Mouse (Mus musculus) CH12.LX (cell line): ENCODE data around the gene Hist1h4h. TPM values are rescaled to one million over a fixed set of nuclear protein-coding genes. Genes with fewer than 3 reads are reported as not detected.
"Not testable (repeated sequence)": the region's sequence is repeated elsewhere in the genome, so short reads cannot be mapped to it uniquely, and the experiment has no call there.

Source experiments
- DNase-seq: peaks from one replicate; pipeline ENCODE4 v3.0.0-alpha.2; 2013; ENCODE audit errors: extremely low read depth
- H3K27ac ChIP-seq: 2 replicates; pipeline ENCODE4 v1.5.1; 2012; ENCODE audit warnings: low read depth, mild to moderate bottlenecking, control low read depth, moderate library complexity; ENCODE audit not compliant: insufficient read depth
- H3K27me3 ChIP-seq: replicated peaks from 2 replicates; pipeline ENCODE3; 2012; ENCODE audit warnings: inconsistent platforms
- H3K36me3 ChIP-seq, 2 experiments: replicated peaks in 1 of 2; 2 replicates each; pipeline versions ENCODE3 to v1.6.1; 2012; ENCODE audit warnings: inconsistent platforms in 1 of 2, low read length in 1 of 2, mild to moderate bottlenecking in 1 of 2, mixed read lengths in 1 of 2, moderate library complexity in 1 of 2; ENCODE audit not compliant: control insufficient read depth in 1 of 2, insufficient read depth in 1 of 2
- H3K4me1 ChIP-seq, 2 experiments: 2 replicates each; pipeline ENCODE4 v1.6.1; 2012; ENCODE audit warnings: inconsistent platforms in 1 of 2, moderate library complexity in 1 of 2; ENCODE audit not compliant: insufficient read depth in 2 of 2, control insufficient read depth in 1 of 2
- H3K4me2 ChIP-seq: 2 replicates; pipeline ENCODE4 v1.6.1; 2012; ENCODE audit warnings: low read depth, mild to moderate bottlenecking, control low read depth; ENCODE audit not compliant: poor library complexity, insufficient read depth, severe bottlenecking
- H3K4me3 ChIP-seq, 3 experiments: fragments of 150-350 bp in 1 of 3; sonication (generic) in 1 of 3; replicated peaks in 1 of 3; 2 replicates each; pipeline versions ENCODE3 to v1.5.1; 2011 to 2012; ENCODE audit warnings: low read depth in 2 of 3, low read length in 2 of 3, mild to moderate bottlenecking in 2 of 3, moderate library complexity in 2 of 3, control low read depth in 1 of 3, improper control_type of control experiment in 1 of 3, inconsistent platforms in 1 of 3, mixed read lengths in 1 of 3; ENCODE audit not compliant: poor library complexity in 1 of 3
- H3K79me2 ChIP-seq: replicated peaks from 2 replicates; pipeline ENCODE4 v1.6.1; 2012; ENCODE audit warnings: mild to moderate bottlenecking, moderate library complexity; ENCODE audit not compliant: control insufficient read depth, poor library complexity, insufficient read depth, severe bottlenecking; ENCODE audit errors: extremely low read depth
- H3K9ac ChIP-seq: 2 replicates; pipeline ENCODE4 v1.6.1; 2012; ENCODE audit warnings: low read depth, mild to moderate bottlenecking, control low read depth, moderate library complexity; ENCODE audit not compliant: insufficient read depth
- H3K9me3 ChIP-seq: replicated peaks from 2 replicates; pipeline ENCODE3; 2012; ENCODE audit warnings: low read length, inconsistent platforms, mixed read lengths
- CHD1 ChIP-seq: IDR thresholded peaks from 2 replicates; pipeline ENCODE4 v1.6.1; 2012; ENCODE audit warnings: low read depth, low read length, improper control_type of control experiment, inconsistent platforms
- CHD2 ChIP-seq: IDR thresholded peaks from 2 replicates; pipeline ENCODE4 v1.6.1; 2011; ENCODE audit warnings: low read length, improper control_type of control experiment
- E2F4 ChIP-seq: IDR thresholded peaks from 2 replicates; pipeline ENCODE4 v1.6.1; 2011; ENCODE audit warnings: low read depth, low read length, improper control_type of control experiment; ENCODE audit not compliant: insufficient replicate concordance
- EP300 ChIP-seq: IDR thresholded peaks from 2 replicates; pipeline ENCODE4 v1.6.1; 2011; ENCODE audit warnings: low read length, improper control_type of control experiment
- HCFC1 ChIP-seq: IDR thresholded peaks from 2 replicates; pipeline ENCODE4 v1.6.1; 2012; ENCODE audit warnings: low read depth, mild to moderate bottlenecking, inconsistent platforms, low read length, improper control_type of control experiment
- IRF4 ChIP-seq: IDR thresholded peaks from 2 replicates; pipeline ENCODE4 v1.6.1; 2014; ENCODE audit warnings: low read depth, mild to moderate bottlenecking, inconsistent platforms, low read length, improper control_type of control experiment
- JUND ChIP-seq: conservative IDR thresholded peaks from 2 replicates; pipeline ENCODE4 v1.6.1; 2011; ENCODE audit warnings: low read depth, low read length, improper control_type of control experiment
- MAX ChIP-seq: IDR thresholded peaks from 2 replicates; pipeline ENCODE4 v1.6.1; 2011; ENCODE audit warnings: low read length, improper control_type of control experiment
- MXI1 ChIP-seq: IDR thresholded peaks from 2 replicates; pipeline ENCODE4 v1.6.1; 2011; ENCODE audit warnings: mild to moderate bottlenecking, low read depth, low read length, improper control_type of control experiment
- MYC ChIP-seq: IDR thresholded peaks from 2 replicates; pipeline ENCODE4 v1.6.1; 2011; ENCODE audit warnings: low read depth, mild to moderate bottlenecking, improper control_type of control experiment, low read length
- NELFE ChIP-seq: IDR thresholded peaks from 2 replicates; pipeline ENCODE4 v1.6.1; 2011; ENCODE audit warnings: low read depth, low read length, improper control_type of control experiment
- NRF1 ChIP-seq: IDR thresholded peaks from 2 replicates; pipeline ENCODE4 v1.6.1; 2014; ENCODE audit warnings: low read depth, mild to moderate bottlenecking, inconsistent platforms, low read length, improper control_type of control experiment, moderate library complexity
- PAX5 ChIP-seq: IDR thresholded peaks from 2 replicates; pipeline ENCODE4 v1.6.1; 2012; ENCODE audit warnings: low read length, inconsistent platforms, mixed read lengths
- POLR2A ChIP-seq: IDR thresholded peaks from 2 replicates; pipeline ENCODE4 v1.6.1; 2011; ENCODE audit warnings: low read depth, mild to moderate bottlenecking, improper control_type of control experiment, low read length
- POLR2AphosphoS2 ChIP-seq: IDR thresholded peaks from 2 replicates; pipeline ENCODE4 v1.6.1; 2011; ENCODE audit warnings: low read depth, low read length, improper control_type of control experiment
- RAD21 ChIP-seq: IDR thresholded peaks from 2 replicates; pipeline ENCODE4 v1.6.1; 2011; ENCODE audit warnings: low read depth, mild to moderate bottlenecking, low read length, improper control_type of control experiment, moderate library complexity
- RCOR1 ChIP-seq: conservative IDR thresholded peaks from 2 replicates; pipeline ENCODE4 v1.6.1; 2012; ENCODE audit warnings: low read depth, mild to moderate bottlenecking, inconsistent platforms, low read length, improper control_type of control experiment
- SIN3A ChIP-seq: IDR thresholded peaks from 2 replicates; pipeline ENCODE4 v1.6.1; 2012; ENCODE audit warnings: low read length, improper control_type of control experiment, inconsistent platforms
- SMC3 ChIP-seq: IDR thresholded peaks from 2 replicates; pipeline ENCODE4 v1.6.1; 2011; ENCODE audit warnings: low read depth, low read length, improper control_type of control experiment
- UBTF ChIP-seq: IDR thresholded peaks from 2 replicates; pipeline ENCODE4 v1.6.1; 2012; ENCODE audit warnings: low read depth, mild to moderate bottlenecking, inconsistent platforms, low read length, improper control_type of control experiment, moderate library complexity
- USF1 ChIP-seq: IDR thresholded peaks from 2 replicates; pipeline ENCODE4 v1.6.1; 2014; ENCODE audit warnings: low read depth, mild to moderate bottlenecking, inconsistent platforms, low read length, improper control_type of control experiment
- ZKSCAN1 ChIP-seq: IDR thresholded peaks from 2 replicates; pipeline ENCODE4 v1.6.1; 2012; ENCODE audit warnings: low read depth, inconsistent platforms, low read length, improper control_type of control experiment, borderline replicate concordance
- ZMIZ1 ChIP-seq: IDR thresholded peaks from 2 replicates; pipeline ENCODE4 v1.6.1; 2012; ENCODE audit warnings: low read depth, mild to moderate bottlenecking, inconsistent platforms, low read length, improper control_type of control experiment
- ZNF384 ChIP-seq: IDR thresholded peaks from 2 replicates; pipeline ENCODE4 v1.6.1; 2012; ENCODE audit warnings: low read depth, low read length, improper control_type of control experiment, inconsistent platforms
- dilution Hi-C: fragments of 300-500 bp; cut with MboI; formaldehyde crosslinking; loops from 2 replicates; pipeline ENCODE4 v1.14.3; 2020; ENCODE audit warnings: low sequenced_read_pairs; ENCODE audit not compliant: extremely low pct_unique_long_range_greater_than_20kb, extremely low pct_ligation_motif_present
- in situ Hi-C: fragments of 300-500 bp; cut with MboI; formaldehyde crosslinking; loops from 3 replicates; pipeline ENCODE4 v1.14.3; 2019; ENCODE audit warnings: low sequenced_read_pairs, low pct_ligation_motif_present, low pct_unique_long_range_greater_than_20kb, mixed read lengths
- polyA plus RNA-seq: library from polyadenylated mRNA; unstranded; fragments of >175 nt; gene quantifications from 2 replicates; pipeline ENCODE4 v1.2.1, GENCODE M21; 2012; ENCODE audit warnings: low read depth; ENCODE audit not compliant: insufficient read length
- total RNA-seq, 2 experiments: library from RNA; depleted of rRNA; stranded (reverse); fragments of 300-350 nt in 1 of 2; fragments of >200 nt in 1 of 2; gene quantifications; 2 replicates each; pipeline ENCODE4 v1.2.3; 2012 to 2014

Gene Hist1h4h
- total and polyA plus RNA-seq, 3 experiments: 5.5 to 4,957 (median 19.4) TPM

DNA sequence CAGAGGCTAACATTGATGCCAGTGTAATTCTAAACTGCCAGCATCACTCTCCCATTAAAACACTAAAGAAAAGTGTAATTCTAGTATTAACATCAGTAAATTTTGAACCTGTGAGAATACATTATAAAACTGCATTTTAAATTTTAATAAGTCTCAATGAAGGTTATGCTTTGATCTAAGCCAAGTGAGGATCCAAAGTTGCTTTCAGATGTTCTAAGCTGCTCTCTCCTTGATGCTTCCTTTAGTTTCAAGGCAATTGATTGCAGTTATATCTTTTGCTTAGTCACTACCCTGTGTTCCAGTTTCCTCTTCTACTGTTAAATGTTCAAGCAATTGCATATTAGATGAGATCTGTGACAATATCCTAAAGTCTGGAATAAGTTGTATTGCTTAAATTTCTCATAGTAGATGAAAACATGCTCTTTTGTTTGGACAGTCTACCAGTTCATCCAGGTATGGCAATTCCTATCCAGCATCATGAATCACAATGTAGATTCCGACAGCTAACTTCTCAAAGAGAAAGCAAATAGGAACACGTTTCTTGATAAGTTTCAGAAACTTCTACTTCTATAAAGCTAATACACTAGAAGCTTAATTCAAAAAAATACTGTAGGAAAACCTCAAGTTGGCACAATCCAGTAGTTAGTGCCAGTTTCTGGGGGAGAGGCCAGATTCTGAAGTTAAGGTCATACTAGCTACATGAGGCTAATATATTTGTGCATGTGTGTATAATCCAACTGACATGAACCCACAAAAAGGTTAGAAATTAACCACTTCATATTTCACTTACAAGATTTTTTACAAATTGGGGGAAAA is 41.6 kb downstream of the Hist1h4h start:
- Histone ChIP-seq H3K27ac (peak overlapping the region; percentile 98), H3K9me3 (no peaks in the 10 kb centered on the region), H3K4me2 (peak overlapping the region; percentile 78), H3K79me2 (no peaks in the 10 kb centered on the region), H3K27me3 (no peaks in the 10 kb centered on the region), H3K36me3 (no peaks in the 10 kb centered on the region)
- peak; percentile 66 for DNase-seq
- TF ChIP-seq JUND: no peak
- no peak for TF ChIP-seq NRF1
- TF ChIP-seq ZKSCAN1: no peak
- no peak for TF ChIP-seq RAD21
- no peak for TF ChIP-seq MAX
- TF ChIP-seq IRF4: no peak
- no peak for TF ChIP-seq SMC3
- no peak for TF ChIP-seq ZNF384
- peak; percentile 7; the same call in 1 of the 2 replicates for TF ChIP-seq NELFE
- 0 out of 2 replicates have a peak, but pooled peaks have one; percentile 26 for TF ChIP-seq E2F4
- no peak; the same call in 1 of the 2 replicates for TF ChIP-seq MXI1
- TF ChIP-seq PAX5: no peak
- peak; percentile 82 for TF ChIP-seq POLR2AphosphoS2
- 0 out of 2 replicates have a peak, but pooled peaks have one; percentile 10 for TF ChIP-seq HCFC1
- no peak for TF ChIP-seq EP300
- TF ChIP-seq CHD1: peak; percentile 20; the same call in 1 of the 2 replicates
- no peak for TF ChIP-seq USF1
- no peak for TF ChIP-seq CHD2
- TF ChIP-seq, all 38 proteins: peak for 5
- Histone ChIP-seq H3K4me1 (peaks cover 0 to 14% of the 10 kb centered on the region in 2 experiments; a peak in 2 of 4 replicates), H3K4me3 (peak overlapping the region; percentile 24 to 36 (median 34)), H3K9ac (peak overlapping the region; percentile 91)
- in situ Hi-C loops (loop anchor here (25.0 kb wide), 1 partner anchor 1835 kb away; the partner anchor contains the start of gene Hist1h4j), dilution Hi-C loops (no loop called here)

DNA sequence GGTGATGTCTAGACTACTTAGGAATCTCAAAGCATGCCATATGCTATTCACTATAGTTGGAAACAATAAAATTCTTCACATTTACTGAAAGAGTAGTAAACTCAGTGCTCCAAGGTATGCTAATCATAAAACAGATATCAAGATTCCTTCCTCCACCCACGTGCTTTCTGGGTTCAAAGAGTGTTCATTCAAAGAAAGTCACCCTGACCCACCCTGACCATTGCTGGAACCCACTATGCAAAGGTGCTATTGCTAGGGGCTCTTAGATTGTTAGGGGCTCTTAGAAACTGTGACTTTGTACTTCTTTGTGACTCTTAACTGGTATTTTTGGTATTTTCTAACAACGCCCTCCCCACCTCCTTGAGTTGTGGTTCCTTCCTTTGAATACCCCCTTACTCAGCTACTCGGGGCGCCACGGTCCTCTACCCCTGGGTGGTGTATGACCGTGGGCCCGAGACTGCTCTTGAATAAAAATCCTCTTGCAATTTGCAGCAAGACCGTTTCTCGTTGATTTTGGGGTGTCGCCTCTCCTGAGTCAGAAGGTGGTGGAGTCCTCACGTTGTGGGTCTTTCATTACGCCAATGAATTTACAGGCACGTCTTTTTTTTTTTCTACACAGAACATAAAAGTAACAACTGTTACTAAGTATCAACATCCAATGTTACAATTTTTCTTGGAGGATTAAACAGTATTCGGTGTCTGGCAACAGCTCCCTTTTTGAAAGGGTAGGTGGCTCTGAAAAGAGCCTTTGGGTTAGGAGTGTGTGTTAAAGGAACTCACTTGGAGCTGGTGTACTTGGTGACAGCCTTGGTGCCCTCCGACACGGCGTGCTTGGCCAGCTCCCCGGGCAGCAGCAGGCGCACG is 42.4 kb downstream of the Hist1h4h start:
- dilution Hi-C loops: not testable (repeated sequence)
- H3K27ac ChIP-seq: peak overlapping the region; percentile 93
- TF ChIP-seq UBTF (peak; percentile 75; the same call in 1 of the 2 replicates), MYC (peak; percentile 77; the same call in 1 of the 2 replicates), SIN3A (0 out of 2 replicates have a peak, but pooled peaks have one; percentile 31), ZMIZ1 (peak; percentile 79; the same call in 1 of the 2 replicates), POLR2AphosphoS2 (peak; percentile 74; the same call in 1 of the 2 replicates), POLR2A (peak; percentile 65), RCOR1 (peak; percentile 15; the same call in 1 of the 2 replicates), MAX (0 out of 2 replicates have a peak, but pooled peaks have one; percentile 62)

More for the DNA sequence above, 42.4 kb downstream of the Hist1h4h start:
- Histone ChIP-seq H3K4me3 (peak overlapping the region; percentile 34 to 59 (median 39)), H3K4me1 (peaks cover 0 to 15% of the 10 kb centered on the region in 2 experiments; a peak in 2 of 4 replicates), H3K9ac (peak overlapping the region; percentile 91), H3K4me2 (peak overlapping the region; percentile 78)
- H3K27me3 ChIP-seq, H3K79me2 ChIP-seq, H3K9me3 ChIP-seq, H3K36me3 ChIP-seq: not testable (repeated sequence)
- peak; percentile 54 for DNase-seq
- in situ Hi-C loops: loop anchor here (25.0 kb wide), 1 partner anchor 1836 kb away; the partner anchor contains the start of gene Hist1h4j
